Mouse (Mus musculus) MEL (cell line): ENCODE results near the gene Spop. TPM values are rescaled to one million over a fixed set of nuclear protein-coding genes. Genes with fewer than 3 reads are reported as not detected.

Experiments
- DNase-seq: peaks from one replicate; pipeline ENCODE4 v3.0.0; 2011; ENCODE audit warnings: low read depth, low spot score
- H3K27ac ChIP-seq: 2 replicates; pipeline ENCODE4 v1.5.1; 2012; ENCODE audit warnings: low read depth, mild to moderate bottlenecking, control low read depth, low read length, moderate library complexity; ENCODE audit not compliant: control insufficient read depth
- H3K27me3 ChIP-seq, 2 experiments: fragments of 150-350 bp in 1 of 2; sonication (generic) in 1 of 2; 2 replicates each; pipeline ENCODE4 v1.6.1; 2012; ENCODE audit warnings: low read length in 2 of 2, mild to moderate bottlenecking in 2 of 2, improper control_type of control experiment in 1 of 2, moderate library complexity in 1 of 2; ENCODE audit not compliant: insufficient read depth in 2 of 2, control insufficient read depth in 1 of 2
- H3K36me3 ChIP-seq, 2 experiments: 2 replicates each; pipeline ENCODE4 v1.6.1; 2012 to 2014; ENCODE audit warnings: low read length in 2 of 2, improper control_type of control experiment in 1 of 2, inconsistent platforms in 1 of 2, mild to moderate bottlenecking in 1 of 2; ENCODE audit not compliant: insufficient read depth in 2 of 2, control insufficient read depth in 1 of 2
- H3K4me1 ChIP-seq, 2 experiments: fragments of 150-350 bp in 1 of 2; sonication (generic) in 1 of 2; 2 replicates each; pipeline ENCODE4 v1.6.1; 2012; ENCODE audit warnings: low read length in 2 of 2, improper control_type of control experiment in 1 of 2, mild to moderate bottlenecking in 1 of 2; ENCODE audit not compliant: insufficient read depth in 2 of 2, control insufficient read depth in 1 of 2
- H3K4me3 ChIP-seq, 2 experiments: fragments of 150-350 bp in 1 of 2; sonication (generic) in 1 of 2; 2 replicates each; pipeline ENCODE4 v1.5.1; 2012; ENCODE audit warnings: low read depth in 2 of 2, low read length in 2 of 2, mild to moderate bottlenecking in 2 of 2, moderate library complexity in 2 of 2, control low read depth in 1 of 2, improper control_type of control experiment in 1 of 2; ENCODE audit not compliant: control insufficient read depth in 1 of 2, insufficient read depth in 1 of 2
- H3K79me2 ChIP-seq: 2 replicates; pipeline ENCODE4 v1.6.1; 2012; ENCODE audit warnings: mild to moderate bottlenecking, low read length, moderate library complexity; ENCODE audit not compliant: control insufficient read depth, poor library complexity, insufficient read depth
- H3K9ac ChIP-seq: 2 replicates; pipeline ENCODE4 v1.6.1; 2012; ENCODE audit warnings: low read depth, mild to moderate bottlenecking, control low read depth, low read length, moderate library complexity; ENCODE audit not compliant: control insufficient read depth, poor library complexity, severe bottlenecking
- H3K9me3 ChIP-seq: fragments of 150-350 bp; sonication (generic); replicated peaks from 2 replicates; pipeline ENCODE4 v1.6.1; 2012; ENCODE audit warnings: mild to moderate bottlenecking, low read length, improper control_type of control experiment, moderate library complexity; ENCODE audit not compliant: insufficient read depth
- CTCF ChIP-seq, 3 experiments: IDR thresholded peaks in 2 of 3; conservative IDR thresholded peaks in 1 of 3; 2 replicates each; pipeline ENCODE4 v1.5.1; 2011 to 2012; ENCODE audit warnings: low read length in 3 of 3, low read depth in 2 of 3, mild to moderate bottlenecking in 2 of 3, improper control_type of control experiment in 1 of 3, inconsistent platforms in 1 of 3, mixed read lengths in 1 of 3, moderate library complexity in 1 of 3; ENCODE audit not compliant: control insufficient read depth in 1 of 3, insufficient read depth in 1 of 3, poor library complexity in 1 of 3, severe bottlenecking in 1 of 3
- ELF1 ChIP-seq: IDR thresholded peaks from 2 replicates; pipeline ENCODE4 v1.6.1; 2014; ENCODE audit warnings: low read depth, mild to moderate bottlenecking, inconsistent platforms, low read length, improper control_type of control experiment, moderate library complexity
- EP300 ChIP-seq, 2 experiments: IDR thresholded peaks; 2 replicates each; pipeline ENCODE4 v1.6.1; 2011; ENCODE audit warnings: improper control_type of control experiment in 2 of 2, low read length in 2 of 2, low read depth in 1 of 2, mild to moderate bottlenecking in 1 of 2
- ETS1 ChIP-seq: IDR thresholded peaks from 2 replicates; pipeline ENCODE4 v1.6.1; 2012; ENCODE audit warnings: low read depth, mild to moderate bottlenecking, inconsistent platforms, low read length, improper control_type of control experiment, moderate library complexity
- GABPA ChIP-seq: IDR thresholded peaks from 2 replicates; pipeline ENCODE4 v1.6.1; 2012; ENCODE audit warnings: low read depth, mild to moderate bottlenecking, inconsistent platforms, low read length, improper control_type of control experiment, moderate library complexity
- GATA1 ChIP-seq: IDR thresholded peaks from 2 replicates; pipeline ENCODE4 v1.6.1; 2011; ENCODE audit warnings: low read depth, low read length, improper control_type of control experiment
- HCFC1 ChIP-seq: IDR thresholded peaks from 2 replicates; pipeline ENCODE4 v1.6.1; 2012; ENCODE audit warnings: low read depth, mild to moderate bottlenecking, inconsistent platforms, low read length, improper control_type of control experiment, moderate library complexity
- KAT2A ChIP-seq: conservative IDR thresholded peaks from 2 replicates; pipeline ENCODE4 v1.6.1; 2012; ENCODE audit warnings: low read depth, low read length, improper control_type of control experiment, inconsistent platforms
- MAX ChIP-seq: IDR thresholded peaks from 2 replicates; pipeline ENCODE4 v1.6.1; 2011; ENCODE audit warnings: low read length, improper control_type of control experiment
- MXI1 ChIP-seq: IDR thresholded peaks from 2 replicates; pipeline ENCODE4 v1.6.1; 2011; ENCODE audit warnings: mild to moderate bottlenecking, low read depth, low read length, improper control_type of control experiment
- MYB ChIP-seq: IDR thresholded peaks from 2 replicates; pipeline ENCODE4 v1.6.1; 2011; ENCODE audit warnings: mild to moderate bottlenecking, low read depth, low read length, improper control_type of control experiment
- MYC ChIP-seq: IDR thresholded peaks from 2 replicates; pipeline ENCODE4 v1.6.1; 2011; ENCODE audit warnings: low read depth, mild to moderate bottlenecking, low read length, improper control_type of control experiment, moderate library complexity
- NELFE ChIP-seq: IDR thresholded peaks from 2 replicates; pipeline ENCODE4 v1.6.1; 2011; ENCODE audit warnings: low read depth, low read length, improper control_type of control experiment
- NRF1 ChIP-seq: IDR thresholded peaks from 2 replicates; pipeline ENCODE4 v1.6.1; 2014; ENCODE audit warnings: low read depth, mild to moderate bottlenecking, inconsistent platforms, low read length, improper control_type of control experiment, moderate library complexity; ENCODE audit not compliant: poor library complexity, insufficient read depth, severe bottlenecking
- RAD21 ChIP-seq: IDR thresholded peaks from 2 replicates; pipeline ENCODE4 v1.6.1; 2011; ENCODE audit warnings: mild to moderate bottlenecking, low read depth, low read length, improper control_type of control experiment
- SIN3A ChIP-seq: IDR thresholded peaks from 2 replicates; pipeline ENCODE4 v1.6.1; 2012; ENCODE audit warnings: low read length, improper control_type of control experiment, inconsistent platforms
- SMC3 ChIP-seq: IDR thresholded peaks from 2 replicates; pipeline ENCODE4 v1.6.1; 2011; ENCODE audit warnings: low read depth, low read length, improper control_type of control experiment
- USF1 ChIP-seq: IDR thresholded peaks from 2 replicates; pipeline ENCODE4 v1.6.1; 2014; ENCODE audit warnings: low read depth, mild to moderate bottlenecking, inconsistent platforms, low read length, improper control_type of control experiment, moderate library complexity
- ZC3H11A ChIP-seq: IDR thresholded peaks from 2 replicates; pipeline ENCODE4 v1.6.1; 2012; ENCODE audit warnings: low read depth, mild to moderate bottlenecking, inconsistent platforms, low read length, improper control_type of control experiment
- ZKSCAN1 ChIP-seq: IDR thresholded peaks from 2 replicates; pipeline ENCODE4 v1.6.1; 2012; ENCODE audit warnings: low read depth, mild to moderate bottlenecking, inconsistent platforms, low read length, improper control_type of control experiment, moderate library complexity
- ZMIZ1 ChIP-seq: IDR thresholded peaks from 2 replicates; pipeline ENCODE4 v1.6.1; 2012; ENCODE audit warnings: low read depth, mild to moderate bottlenecking, inconsistent platforms, low read length, improper control_type of control experiment, moderate library complexity
- ZNF384 ChIP-seq: IDR thresholded peaks from 2 replicates; pipeline ENCODE4 v1.6.1; 2012; ENCODE audit warnings: low read depth, mild to moderate bottlenecking, inconsistent platforms, low read length, improper control_type of control experiment
- polyA plus RNA-seq, 2 experiments: library from polyadenylated mRNA; stranded (reverse) in 1 of 2; unstranded in 1 of 2; fragments of >175 nt in 1 of 2; fragments of >200 nt in 1 of 2; gene quantifications; 2 replicates each; pipeline versions ENCODE4 v1.2.1 to v1.2.4; 2012; ENCODE audit warnings: low replicate concordance in 2 of 2, low read depth in 1 of 2; ENCODE audit not compliant: insufficient read length in 2 of 2, insufficient read depth in 1 of 2, missing spikeins in 1 of 2
- total RNA-seq: library from RNA; depleted of rRNA; stranded (reverse); fragments of 300-350 nt; gene quantifications from 2 replicates; pipeline ENCODE4 v1.2.3, GENCODE M21; 2012

The Spop gene
- total and polyA plus RNA-seq, 3 experiments: 41.5 to 84.0 TPM; not detected in 1

DNA sequence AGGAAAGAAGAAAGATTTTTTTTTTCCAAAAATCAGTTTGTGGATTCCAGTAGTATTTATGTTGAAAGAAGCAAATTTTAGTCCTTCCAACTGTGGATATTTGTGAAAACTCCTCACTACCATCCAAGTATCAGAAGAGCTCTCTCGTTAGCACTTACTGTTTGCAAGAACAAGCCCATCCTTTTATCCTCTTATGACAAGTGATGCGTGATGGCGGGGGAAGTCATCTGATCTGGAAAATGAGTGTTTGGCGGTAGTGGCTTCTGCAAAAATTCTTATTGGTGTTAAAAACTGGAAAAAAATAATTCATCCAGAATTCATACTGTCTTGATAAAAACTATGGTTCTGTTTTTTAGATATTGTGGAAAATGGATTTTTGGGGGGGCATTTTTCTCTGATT, 78.4 kb downstream of the Spop start:
- H3K9me3 ChIP-seq: no peaks in the 10 kb centered on the region
- H3K27ac ChIP-seq: no peak overlapping the region
- no peaks in the 10 kb centered on the region for H3K4me1 ChIP-seq
- peaks cover 0 to 9% of the 10 kb centered on the region in 2 experiments; a peak in 2 of 4 replicates for H3K36me3 ChIP-seq
- H3K4me3 ChIP-seq: no peak overlapping the region
- no peak for TF ChIP-seq ETS1
- no peak for TF ChIP-seq MXI1
- no peak for TF ChIP-seq SMC3
- TF ChIP-seq NRF1: no peak
- no peak for TF ChIP-seq KAT2A
- TF ChIP-seq, all 39 proteins: peak for 0
- H3K27me3 ChIP-seq: no peaks in the 10 kb centered on the region
- H3K9ac ChIP-seq: no peak overlapping the region
- DNase-seq: no peak
- H3K79me2 ChIP-seq: no peaks in the 10 kb centered on the region

DNA sequence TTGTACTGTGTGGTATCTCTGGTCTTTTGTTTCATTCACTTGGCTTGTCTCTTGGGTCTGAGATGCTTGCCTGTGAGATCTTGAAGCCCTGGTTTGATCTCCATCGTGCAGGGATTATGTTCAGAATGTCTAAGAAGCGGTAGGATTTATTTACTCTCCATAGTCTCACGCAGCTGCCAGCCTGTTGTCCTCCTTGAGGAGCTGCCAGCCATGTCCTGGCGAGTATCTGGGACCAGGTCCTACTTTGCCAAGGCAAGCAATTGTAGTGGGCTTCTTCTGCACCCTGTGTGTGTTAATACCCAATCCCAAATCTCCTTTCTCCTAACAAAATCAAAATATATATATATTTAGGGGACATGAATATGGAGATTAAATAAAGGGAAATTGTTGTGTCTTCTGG, 79.1 kb downstream of the Spop start:
- Histone ChIP-seq H3K4me3 (no peak overlapping the region), H3K27me3 (no peaks in the 10 kb centered on the region), H3K9ac (no peak overlapping the region), H3K4me1 (no peaks in the 10 kb centered on the region), H3K36me3 (peaks cover 0 to 9% of the 10 kb centered on the region in 2 experiments; a peak in 2 of 4 replicates), H3K9me3 (no peaks in the 10 kb centered on the region), H3K79me2 (no peaks in the 10 kb centered on the region), H3K27ac (no peak overlapping the region)
- TF ChIP-seq ZKSCAN1 (no peak), EP300 (IDR thresholded peaks at IDR 0.05; ENCODE audit: low read depth in 1 of 2, low read length in 2 of 2) (no peak), ELF1 (no peak), KAT2A (no peak)
- no peak for DNase-seq

DNA sequence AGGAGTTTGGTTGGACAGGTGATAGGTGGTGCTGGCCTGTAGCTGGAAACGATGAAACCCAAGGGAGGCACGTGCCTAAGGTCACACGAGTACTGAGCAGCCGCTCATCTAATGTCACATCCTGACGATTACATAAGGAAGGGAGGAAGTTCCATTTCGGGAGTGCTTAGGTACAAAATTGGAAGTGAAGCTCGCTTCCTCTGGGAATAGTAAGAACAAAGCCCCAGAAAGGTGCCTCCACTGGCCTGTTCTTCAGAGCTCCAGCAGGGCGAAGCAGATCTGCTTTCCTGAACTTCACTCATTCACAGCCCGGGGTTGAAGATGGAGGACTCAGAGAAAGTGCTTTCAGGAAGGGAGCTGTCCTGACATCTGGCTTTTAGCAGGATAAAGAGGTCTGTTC, 80.1 kb downstream of the Spop start:
- H3K27ac ChIP-seq: no peak overlapping the region
- DNase-seq: no peak
- H3K4me1 ChIP-seq: no peaks in the 10 kb centered on the region
- no peak for TF ChIP-seq ETS1
- no peak for TF ChIP-seq RAD21
- TF ChIP-seq MYC: no peak
- TF ChIP-seq CTCF (IDR thresholded peaks at IDR 0.05 in 2 of 3, conservative IDR thresholded peaks at IDR 0.05 in 1 of 3; ENCODE audit: control insufficient read depth in 1 of 3, insufficient read depth in 1 of 3, low read depth in 2 of 3, low read length in 3 of 3, poor library complexity in 1 of 3, severe bottlenecking in 1 of 3): no peak
- no peak for TF ChIP-seq SIN3A
- TF ChIP-seq ELF1: no peak
- no peak for TF ChIP-seq SMC3
- TF ChIP-seq HCFC1: no peak
- TF ChIP-seq USF1: no peak
- no peak for TF ChIP-seq ZMIZ1
- no peak for TF ChIP-seq GATA1
- no peak for TF ChIP-seq NELFE
- no peak for TF ChIP-seq NRF1
- TF ChIP-seq ZC3H11A: no peak
- TF ChIP-seq MYB: no peak
- no peak for TF ChIP-seq ZNF384
- no peak for TF ChIP-seq GABPA
- TF ChIP-seq MAX: no peak
- peaks cover 0 to 9% of the 10 kb centered on the region in 2 experiments; a peak in 2 of 4 replicates for H3K36me3 ChIP-seq
- no peaks in the 10 kb centered on the region for H3K79me2 ChIP-seq
- H3K27me3 ChIP-seq: no peaks in the 10 kb centered on the region
- no peaks in the 10 kb centered on the region for H3K9me3 ChIP-seq
- H3K9ac ChIP-seq: no peak overlapping the region
- H3K4me3 ChIP-seq: no peak overlapping the region
